Mouse (Mus musculus): Measurements from ENCODE around the gene Ly6f.
"Not testable (repeated sequence)": the region's sequence is repeated elsewhere in the genome, so short reads cannot be mapped to it uniquely, and the experiment has no call there.

Gene Ly6f

GRCm38 (mm10) chr15:75268121-75268520, at the start of gene Ly6f:
Ly6f (plus strand) TSS chr15:75268421.
- DNase-seq (ENCODE audit: low spot score) = no peak

DNA sequence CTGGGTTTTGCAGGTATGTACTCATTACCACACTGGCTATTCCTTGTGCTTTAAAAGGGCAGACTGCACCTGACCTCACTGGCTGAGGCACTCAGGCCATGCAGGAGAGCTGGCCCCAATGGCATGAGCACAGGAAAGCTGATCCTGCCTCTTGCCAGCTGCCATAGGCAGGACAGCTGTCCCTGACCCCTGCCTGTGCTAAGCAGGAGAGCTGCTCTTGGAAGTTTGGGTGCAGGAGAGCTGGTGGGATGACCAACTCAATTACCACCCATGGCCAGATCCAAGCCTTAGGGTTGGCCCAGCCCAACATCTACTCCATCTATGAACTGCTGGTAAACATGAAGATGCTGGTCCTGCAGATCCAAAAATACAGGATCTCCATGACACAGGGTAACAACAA, 46.3 kb upstream of the Ly6f start:
- no peak for DNase-seq (ENCODE audit: low spot score)

GRCm38 (mm10) chr15:75237736-75238288, 30.4 kb upstream of the Ly6f start:
- DNase-seq (ENCODE audit: low spot score) = no peak

DNA sequence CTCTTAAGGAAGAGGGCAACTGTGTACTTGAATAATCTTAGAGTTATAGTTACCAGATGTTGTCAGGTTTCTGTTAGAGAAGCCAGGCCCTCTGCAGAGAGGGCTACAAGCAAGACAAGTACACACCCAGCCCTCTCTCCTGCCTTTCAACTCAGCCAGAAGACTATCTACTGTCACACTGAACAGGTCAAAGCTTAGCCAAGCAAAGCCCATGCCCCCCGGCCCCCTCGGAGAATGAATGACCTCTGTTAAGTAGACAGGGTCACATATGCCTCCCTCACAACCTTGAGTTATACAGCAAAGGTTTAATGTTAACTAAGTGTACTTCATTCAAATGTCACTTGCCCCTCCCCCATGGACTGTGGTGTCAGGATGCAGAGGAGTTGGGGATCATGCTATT, 27.7 kb upstream of the Ly6f start:
- no peak for DNase-seq (ENCODE audit: low spot score)

DNA sequence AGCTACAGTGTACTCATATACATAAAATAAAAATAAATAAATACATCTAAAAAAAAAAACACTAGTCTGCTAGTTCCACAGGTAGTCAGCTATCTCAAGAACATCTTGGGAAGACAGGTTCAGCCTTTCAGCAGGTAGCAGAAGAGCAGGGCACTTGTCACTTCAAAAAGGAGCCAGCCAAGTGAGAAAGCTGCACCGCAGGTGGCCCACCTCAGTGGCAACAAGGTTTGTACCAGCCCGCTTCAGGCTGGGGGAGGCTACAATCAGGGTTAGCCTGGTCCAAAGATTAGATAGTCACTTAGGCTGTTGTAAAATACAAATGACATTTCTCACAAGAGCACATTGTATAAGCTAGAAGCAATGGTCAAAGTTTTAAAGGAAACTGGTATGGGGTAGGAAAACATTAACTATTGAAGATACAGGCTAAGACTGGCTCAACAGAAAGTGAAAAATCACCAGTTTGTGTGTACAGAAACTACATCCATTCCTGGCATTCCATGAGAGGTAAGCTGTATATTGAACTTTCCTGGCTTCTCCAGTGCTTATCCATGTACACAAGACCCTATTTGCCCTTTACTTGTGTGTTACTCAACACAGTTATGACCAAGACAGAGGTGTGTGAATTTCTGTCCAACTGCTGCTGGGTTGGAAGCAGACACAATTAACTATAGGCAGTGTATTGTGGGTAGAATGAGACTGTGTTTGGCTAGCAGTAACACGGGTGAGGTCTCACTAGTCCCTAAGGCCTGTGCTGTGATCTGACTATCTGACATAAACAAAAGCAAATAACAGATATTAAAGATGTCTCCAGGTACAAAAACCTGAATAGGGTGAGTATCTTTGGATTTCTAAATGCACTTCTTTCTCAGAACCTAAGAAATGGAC, 25.2 kb upstream of the Ly6f start:
- no peak for DNase-seq (ENCODE audit: low spot score)

DNA sequence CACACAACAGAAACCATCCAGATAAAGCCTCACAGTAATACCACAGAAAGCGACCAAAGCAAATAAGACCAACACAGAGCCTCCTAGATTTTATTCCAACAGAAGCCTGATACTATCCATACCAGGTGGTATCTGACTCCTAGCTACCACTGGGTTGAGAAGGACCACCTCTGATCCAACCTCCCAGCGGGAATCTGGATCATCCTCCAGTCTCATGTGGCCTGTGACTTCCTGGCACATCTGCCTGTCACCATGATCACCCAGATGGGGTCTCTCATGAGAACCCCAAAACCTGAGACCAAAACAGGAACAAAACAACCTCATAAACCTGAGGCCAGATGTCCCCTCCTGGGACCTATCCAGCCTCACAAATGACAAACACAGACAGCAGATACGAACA, 13.6 kb upstream of the Ly6f start:
- no peak for DNase-seq (ENCODE audit: low spot score)

- DNase-seq (ENCODE audit: low spot score) = no peak
Observed at GRCm38 (mm10) chr15:75265863-75266262, 2.4 kb upstream of the Ly6f start.

DNA sequence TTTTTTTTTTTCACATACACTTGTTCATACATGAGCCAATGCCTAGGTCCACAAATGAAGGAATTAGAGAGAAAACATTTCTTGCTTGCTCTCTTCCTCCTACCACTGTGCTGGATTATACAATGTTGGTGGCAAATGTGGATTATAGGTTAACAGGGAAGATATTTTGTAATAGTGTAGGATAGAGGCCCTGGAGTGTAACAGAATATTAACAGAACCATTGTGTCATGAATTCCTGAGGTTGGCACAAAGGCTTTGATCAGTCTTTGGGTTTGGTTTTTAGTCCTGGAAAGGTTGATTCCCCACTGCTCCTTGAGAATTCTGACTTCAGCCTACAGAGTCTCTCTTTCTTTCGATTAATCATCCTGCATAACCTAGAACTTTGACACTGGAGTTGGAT, 1.6 kb upstream of the Ly6f start:
- DNase-seq (ENCODE audit: low spot score) = no peak

DNA sequence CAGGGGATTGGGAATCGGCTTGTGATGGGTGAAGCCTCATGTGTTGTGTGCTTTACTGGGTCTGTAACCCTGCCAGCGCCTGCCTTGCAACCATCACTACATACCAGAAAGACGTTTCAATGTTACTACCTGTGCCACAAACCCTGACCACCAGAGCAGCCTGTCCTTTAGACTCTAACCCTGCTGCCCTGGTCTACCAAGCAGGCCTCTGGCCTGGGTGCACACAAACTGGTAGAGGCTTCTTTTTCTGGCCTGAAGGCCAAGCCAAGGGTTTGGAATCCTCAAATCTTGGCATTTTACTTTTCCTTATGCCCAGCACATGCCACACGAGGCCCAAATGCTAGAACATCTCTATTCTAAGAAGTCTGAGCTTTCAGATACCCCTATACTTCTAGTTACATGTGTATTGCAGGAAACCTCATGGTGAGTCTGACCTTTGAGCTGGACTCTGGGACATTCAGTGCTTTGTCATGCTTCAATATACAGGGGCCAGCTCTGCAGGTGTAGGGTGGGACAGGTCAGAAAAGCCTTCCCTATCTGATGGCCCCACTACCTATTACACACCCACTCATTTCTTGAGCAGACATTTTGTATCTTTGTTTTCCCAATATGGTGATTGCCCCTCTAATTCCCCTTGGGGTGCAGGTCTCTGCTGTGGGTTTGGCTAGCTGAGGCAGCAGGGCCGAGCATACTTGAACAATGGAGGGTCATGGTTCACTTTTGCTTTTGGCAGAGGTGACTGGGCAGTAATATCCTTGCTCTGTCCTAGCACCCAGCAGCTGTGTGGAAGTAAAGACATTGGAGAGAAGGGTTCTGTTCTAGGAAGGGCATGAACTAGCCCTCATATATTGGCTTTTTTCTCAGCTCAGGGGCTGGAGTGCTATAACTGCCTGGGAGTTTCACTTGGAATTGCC, 952 bp downstream of the Ly6f start:
- DNase-seq (ENCODE audit: low spot score) = no peak

DNA sequence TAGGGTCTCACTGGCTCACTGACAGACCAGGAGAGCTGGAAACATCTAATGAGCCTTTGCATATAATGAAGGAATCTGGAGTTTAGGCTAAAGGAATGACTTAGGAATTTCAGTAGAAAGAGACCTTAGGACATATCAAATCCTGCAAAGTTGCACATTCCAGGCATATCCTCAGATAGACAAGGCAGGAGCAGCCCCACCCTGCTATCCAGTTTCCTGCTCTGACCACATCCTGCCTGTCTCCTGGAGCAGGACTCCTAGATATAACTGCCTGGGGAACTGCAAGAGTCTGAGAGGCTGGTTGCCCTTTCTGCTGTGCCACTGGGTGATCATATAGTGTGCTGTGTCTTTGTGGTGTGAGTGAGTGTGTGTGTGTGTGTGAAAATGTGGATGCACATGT, 1.9 kb downstream of the Ly6f start:
- no peak for DNase-seq (ENCODE audit: low spot score)

DNA sequence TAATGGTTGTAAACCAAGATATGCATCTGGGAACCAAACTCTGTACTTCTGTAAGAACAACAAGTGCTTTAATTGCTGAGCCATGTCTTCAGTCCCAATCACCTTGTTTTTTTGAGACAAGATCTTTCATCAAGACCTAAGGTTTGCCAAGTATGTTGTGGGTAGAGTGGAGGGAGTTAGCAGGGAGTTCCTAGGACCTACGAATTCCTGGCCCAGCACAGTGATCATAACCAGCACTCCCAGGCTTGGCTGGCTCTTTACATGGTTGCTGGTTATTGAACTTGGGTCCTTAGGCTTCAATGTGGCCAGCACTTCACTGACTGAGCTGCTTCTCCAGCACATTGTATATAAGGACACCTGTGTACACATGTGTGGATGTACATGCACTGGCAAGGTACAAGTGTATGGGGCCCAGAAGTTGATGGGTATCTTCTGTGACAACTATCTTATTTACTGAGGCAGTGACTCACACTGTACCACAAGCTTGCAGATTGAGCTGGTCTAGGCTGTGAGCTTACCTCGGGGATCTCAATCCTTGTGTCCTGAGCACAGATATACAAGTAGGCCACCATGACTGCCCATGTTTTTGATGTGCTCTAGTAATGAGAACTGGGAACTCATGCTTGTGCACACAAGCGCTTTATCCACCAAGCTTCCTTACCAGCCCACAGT, 2.6 kb downstream of the Ly6f start:
- no peak for DNase-seq (ENCODE audit: low spot score)

DNA sequence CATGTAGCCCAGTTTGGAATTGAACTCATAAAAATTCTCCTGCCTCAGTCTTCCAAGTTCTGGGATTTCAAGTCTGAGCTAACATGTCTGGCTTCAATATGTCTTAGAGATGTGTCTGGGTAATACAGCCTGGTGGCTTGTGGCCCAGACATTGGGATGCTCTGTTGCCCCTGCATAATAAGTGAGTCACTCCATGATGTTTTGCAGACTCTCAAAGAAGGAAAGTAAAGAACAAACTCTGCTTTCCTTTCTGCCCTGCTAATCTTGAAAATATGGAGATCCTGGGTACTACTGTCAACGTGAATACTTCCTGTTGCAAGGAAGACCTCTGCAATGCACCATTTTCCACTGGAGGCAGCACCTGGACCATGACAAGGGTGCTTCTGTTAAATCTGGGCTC, 3.2 kb downstream of the Ly6f start:
- DNase-seq (ENCODE audit: low spot score) = no peak

DNA sequence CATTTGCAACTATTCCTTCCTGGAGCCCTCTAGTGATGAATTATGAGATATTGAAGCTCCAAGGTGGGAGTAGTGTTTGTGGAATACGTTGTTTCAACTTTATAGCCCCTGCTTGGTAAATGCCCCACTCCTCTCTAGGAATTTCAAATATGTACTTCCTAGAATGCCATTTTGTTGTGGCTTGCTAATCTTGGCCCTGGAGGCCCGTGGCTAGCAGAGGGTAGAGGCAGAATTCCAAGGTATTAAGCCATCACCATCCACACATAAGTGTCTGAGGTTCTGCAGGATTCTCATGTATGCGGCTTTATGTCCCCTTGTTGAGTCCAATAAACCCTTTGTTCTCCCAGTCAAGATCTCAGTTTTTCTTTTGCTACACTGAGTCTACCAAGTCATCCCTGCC, 3.7 kb downstream of the Ly6f start:
- DNase-seq (ENCODE audit: low spot score) = no peak

DNA sequence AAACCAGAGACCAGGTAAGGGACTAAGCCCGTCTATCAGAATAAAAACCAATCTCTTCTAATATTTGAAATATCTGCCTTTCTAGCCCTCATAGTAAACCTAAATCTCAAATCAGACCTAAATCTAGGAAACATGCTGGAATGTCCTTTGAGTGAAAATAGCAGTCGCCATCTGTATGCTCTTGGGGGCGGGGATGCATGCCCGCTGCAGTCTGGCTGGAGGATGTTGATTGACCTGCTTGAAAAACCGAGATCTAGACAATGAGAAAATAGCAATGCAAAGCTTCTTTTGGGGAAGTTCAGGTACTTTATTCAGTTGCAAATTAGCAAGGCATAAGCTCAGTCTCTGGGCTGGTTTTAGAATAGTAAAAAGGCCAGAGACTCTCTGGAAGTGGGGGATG, 13.8 kb downstream of the Ly6f start:
- not testable (repeated sequence) for DNase-seq (ENCODE audit: low spot score)

DNA sequence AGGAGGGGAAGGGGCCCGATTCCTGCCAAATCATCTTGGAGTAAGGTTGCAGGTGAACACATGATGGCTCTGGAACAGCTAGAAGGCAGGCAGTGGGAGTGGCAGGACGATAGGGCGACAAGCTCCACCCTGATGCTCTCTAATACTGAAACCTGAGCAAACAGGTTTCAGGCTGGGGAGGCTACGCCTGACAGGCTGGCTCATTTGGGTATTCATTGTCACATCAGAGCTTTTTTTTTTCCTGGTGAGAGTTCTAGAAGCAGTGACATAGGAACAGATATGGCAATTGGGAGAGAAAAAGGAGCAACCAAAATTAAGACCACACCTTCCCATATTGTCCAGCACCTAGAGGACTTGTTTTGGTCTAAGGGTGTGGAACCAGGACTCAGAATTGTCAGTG, 18.3 kb downstream of the Ly6f start:
- not testable (repeated sequence) for DNase-seq (ENCODE audit: low spot score)

- DNase-seq (ENCODE audit: low spot score) = no peak
Observed at GRCm38 (mm10) chr15:75292377-75292776, 24.2 kb downstream of the Ly6f start.

DNA sequence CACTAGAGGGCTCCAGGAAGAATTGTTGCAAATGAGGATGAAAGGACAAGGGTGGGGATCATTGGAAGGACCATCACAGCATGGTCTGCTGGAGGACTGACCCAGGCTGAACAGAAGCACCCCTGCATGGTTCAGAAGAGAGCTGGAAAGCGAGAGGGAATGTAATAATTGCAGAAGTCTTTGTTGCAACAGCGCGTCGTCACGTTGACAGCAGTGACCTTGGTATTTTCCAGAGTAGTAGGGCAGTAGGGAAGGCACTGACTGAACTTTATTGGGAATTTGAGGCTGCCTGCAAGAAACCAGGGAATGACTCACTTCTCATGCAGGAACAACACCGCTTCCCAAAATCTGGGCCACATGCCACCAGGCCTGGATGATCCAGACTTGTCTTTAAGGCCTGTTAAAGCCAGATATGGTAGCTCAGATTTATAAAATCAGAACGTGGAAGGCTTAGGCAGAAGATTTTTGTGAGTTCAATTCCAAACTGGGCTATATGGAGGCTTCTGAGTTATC, 25.7 kb downstream of the Ly6f start:
- DNase-seq (ENCODE audit: low spot score) = no peak

DNA sequence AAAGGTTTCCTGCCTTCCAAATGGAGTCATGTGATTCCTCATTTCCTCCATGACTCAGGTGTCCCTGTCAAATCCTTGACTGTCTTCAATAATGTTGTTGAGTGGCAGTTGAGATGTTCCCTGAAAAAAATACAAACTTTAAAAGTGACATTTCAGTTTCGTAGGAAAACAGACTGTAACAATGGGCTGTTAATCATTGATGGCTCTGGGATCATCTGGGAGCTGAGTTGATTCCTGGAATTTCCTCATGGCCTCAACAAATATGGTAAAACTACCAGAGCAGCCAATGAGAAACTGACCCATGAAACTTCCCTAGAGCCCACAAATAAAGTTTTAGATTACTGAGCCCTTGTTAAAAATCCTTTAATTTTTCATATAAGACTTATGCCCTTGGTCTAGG, 37.9 kb downstream of the Ly6f start:
- DNase-seq (ENCODE audit: low spot score) = no peak

GRCm38 (mm10) chr15:75309186-75309585, 41.0 kb downstream of the Ly6f start:
- no peak for DNase-seq (ENCODE audit: low spot score)

DNA sequence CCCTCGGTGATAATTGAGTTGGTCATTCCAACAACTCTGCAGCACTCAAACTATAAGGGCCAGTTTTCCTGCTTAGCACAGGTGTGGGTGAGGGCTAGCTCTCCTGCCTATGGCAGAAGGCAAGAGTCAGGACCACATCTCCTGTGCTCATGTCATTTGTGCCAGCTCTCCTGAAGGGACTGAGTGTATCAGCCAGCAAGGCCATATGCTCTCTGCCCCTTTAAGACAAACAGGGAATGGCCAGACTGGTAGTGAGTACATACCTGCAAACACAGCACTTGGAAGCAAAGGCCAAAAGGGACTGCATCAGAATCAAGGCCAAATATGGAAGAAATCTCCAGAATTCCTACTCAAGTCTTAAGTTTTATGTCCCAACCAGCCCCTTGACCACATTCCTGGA, 41.7 kb downstream of the Ly6f start:
- no peak for DNase-seq (ENCODE audit: low spot score)

DNA sequence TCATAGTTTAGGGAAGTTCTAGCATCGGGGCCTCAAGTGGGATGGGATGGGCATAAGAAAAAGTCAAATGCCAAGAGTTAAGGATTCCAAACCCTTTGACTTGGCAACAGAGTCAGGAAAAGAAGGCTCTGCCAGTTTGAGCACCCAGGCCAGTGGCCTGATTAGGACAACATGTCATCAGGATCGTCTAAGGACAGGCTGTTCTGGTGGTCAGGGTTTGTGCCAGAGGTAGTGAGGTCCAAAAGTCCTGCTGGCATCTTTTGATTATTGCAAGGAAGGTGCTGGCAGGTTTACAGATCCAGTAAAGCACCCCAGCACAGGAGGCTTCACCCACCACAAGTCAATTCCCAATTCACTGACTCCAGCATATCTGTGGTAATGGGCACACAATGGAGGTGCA, 46.2 kb downstream of the Ly6f start:
- DNase-seq (ENCODE audit: low spot score) = no peak

DNA sequence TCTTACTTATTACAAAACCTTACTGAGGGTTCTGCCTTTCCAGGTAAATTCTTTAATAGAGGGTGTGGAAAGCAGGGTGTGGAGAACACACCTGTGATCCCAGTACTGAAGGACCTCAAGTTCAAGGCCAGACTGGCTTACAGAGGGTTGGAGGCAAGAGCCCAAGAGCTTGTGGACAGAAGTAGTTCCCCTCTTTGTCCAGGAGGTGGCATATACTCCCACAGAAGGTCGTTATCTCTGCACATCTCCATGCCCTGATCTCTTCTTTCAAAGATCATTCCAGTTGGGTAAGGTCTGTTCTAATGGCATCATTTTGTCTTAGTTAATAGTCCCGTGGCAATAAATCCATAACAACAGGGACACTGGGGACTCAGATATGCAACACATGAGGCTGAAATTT, 49.0 kb downstream of the Ly6f start:
- peak; percentile 6 for DNase-seq (ENCODE audit: low spot score)
